In genomic region chrX:112422998-112423397, GRCm38 (mm10) we compare ENCODE assay signal across 15 mouse cellular contexts. TPM values are rescaled to one million over a fixed set of nuclear protein-coding genes. Genes with fewer than 3 reads are reported as not detected.
DNase-seq lines count a peak whose midpoint lies in the region; ATAC-seq and TF ChIP-seq lines count a peak whose summit lies in the region.
"Not testable (repeated sequence)": the region's sequence is repeated elsewhere in the genome, so short reads cannot be mapped to it uniquely, and the experiment has no call there.
"Had no signal": no experiment of that assay in that cellular context is flagged by ENCODE, and none has a peak within 500 bp of the region (broad histone marks: within the 10 kb centered on the region; RNA-seq: fewer than 3 reads in every experiment).

No protein-coding gene starts in this region.

- not testable (repeated sequence) for H3K27ac ChIP-seq in heart, adult 2 months; limb, embryonic 11.5 days (replicated peaks; ENCODE audit: low read depth, low read length); midbrain, embryonic 11.5 days (ENCODE audit: low read depth, low read length)

- intact Hi-C loops in heart, adult 2 months (cut with DNase I) = loop anchor here (1.0 kb wide), 1 partner anchor 479 kb away; no protein-coding TSS in a partner anchor

- not testable (repeated sequence) for H3K4me3 ChIP-seq in heart, adult 2 months; limb, embryonic 11.5 days (ENCODE audit: low read depth, low read length); midbrain, embryonic 11.5 days (ENCODE audit: low read depth, low read length)

- H3K9me3 ChIP-seq in limb, embryonic 11.5 days (ENCODE audit: control insufficient read depth, low read length); midbrain, embryonic 11.5 days (ENCODE audit: control insufficient read depth, low read length): not testable (repeated sequence)

- peak; percentile 14 for DNase-seq in CD4-positive helper T cell, adult 2 months (ENCODE audit: low read depth, low spot score)
- peak; percentile 7 for DNase-seq in adrenal gland, postnatal 10 days
- DNase-seq in embryo, embryonic 10 days (ENCODE audit: low spot score) = peak; percentile 11
- DNase-seq in heart, adult 2 months = not testable (repeated sequence)
- DNase-seq in kidney, postnatal 10 days = peak; percentile 21
- peak; percentile 23 for DNase-seq in limb, embryonic 11.5 days (ENCODE audit: low spot score)
- peak; percentile 82 for DNase-seq in midbrain, embryonic 11.5 days (ENCODE audit: low spot score, missing footprints)
- peak; percentile 44 for DNase-seq in thymus, postnatal 0 days (ENCODE audit: low spot score)

- TF ChIP-seq POLR2A in heart, adult 2 months (IDR thresholded peaks at IDR 0.05; ENCODE audit: insufficient read depth, low read depth, low read length) = not testable (repeated sequence)

- H3K36me3 ChIP-seq in heart, adult 2 months (ENCODE audit: control insufficient read depth, insufficient read depth, low read length); limb, embryonic 11.5 days (ENCODE audit: control insufficient read depth, insufficient read depth, low read length); midbrain, embryonic 11.5 days (ENCODE audit: control insufficient read depth, insufficient read depth, low read length): not testable (repeated sequence)

- not testable (repeated sequence) for ATAC-seq in limb, embryonic 11.5 days (ENCODE audit: insufficient number of reproducible peaks, low FRiP score, low TSS enrichment, low read depth); midbrain, embryonic 11.5 days (ENCODE audit: low FRiP score)

- H3K79me2 ChIP-seq in heart, adult 2 months (replicated peaks; ENCODE audit: control insufficient read depth, insufficient read depth, low read length) = not testable (repeated sequence)

- H3K4me2 ChIP-seq in limb, embryonic 11.5 days (ENCODE audit: low read depth, severe bottlenecking); midbrain, embryonic 11.5 days: not testable (repeated sequence)

- not testable (repeated sequence) for H3K27me3 ChIP-seq in heart, adult 2 months (ENCODE audit: control insufficient read depth, insufficient read depth, low read length); limb, embryonic 11.5 days (ENCODE audit: control insufficient read depth, insufficient read depth, low read length); midbrain, embryonic 11.5 days (ENCODE audit: control insufficient read depth, insufficient read depth, low read length)

- peak; percentile 79 for TF ChIP-seq CTCF in heart, adult 2 months (IDR thresholded peaks at IDR 0.05)

- WGBS in heart, adult 2 months = 40% methylated on average over 2 of the region's 2 CpGs
- 42% methylated on average over 2 of the region's 2 CpGs for WGBS in limb, embryonic 11.5 days
- WGBS in midbrain, embryonic 11.5 days = 34% methylated on average over 2 of the region's 2 CpGs

- TF ChIP-seq EP300 in heart, adult 2 months (IDR thresholded peaks at IDR 0.05; ENCODE audit: insufficient read depth, low read depth, low read length) = not testable (repeated sequence)

- H3K9ac ChIP-seq in heart, adult 2 months (ENCODE audit: low read depth, low read length); limb, embryonic 11.5 days (ENCODE audit: low read length); midbrain, embryonic 11.5 days (ENCODE audit: low read length): not testable (repeated sequence)

- H3K4me1 ChIP-seq in heart, adult 2 months (ENCODE audit: control insufficient read depth, insufficient read depth, low read length); limb, embryonic 11.5 days (ENCODE audit: control insufficient read depth, insufficient read depth, low read length); midbrain, embryonic 11.5 days (ENCODE audit: control insufficient read depth, insufficient read depth, low read length): not testable (repeated sequence)

RNA-seq across cellular contexts. Expression of gene Satl1, which starts 16.4 kb away (rescaled TPM):
- not detected for total RNA-seq in adrenal gland, postnatal 10 days (2021)
- total RNA-seq in heart, adult 2 months (2021) = not detected
- polyA plus RNA-seq in heart, adult 2 months (2012; rRNA removed) = not detected in 2 replicates
- not detected in 2 replicates for polyA plus RNA-seq in limb, embryonic 11.5 days (2014; fragmentation: Nextera tagmentation; extraction: Ambion mirVana)
- not detected in 2 replicates for polyA plus RNA-seq in midbrain, embryonic 11.5 days (2014; fragmentation: Nextera tagmentation; extraction: Ambion mirVana)
- polyA plus RNA-seq in thymus, postnatal 0 days (2015; fragmentation: Nextera tagmentation; extraction: Ambion mirVana) = not detected in 2 replicates
- total RNA-seq: adrenal gland, adult 8-10 months; gastrocnemius, postnatal 36 days; heart, postnatal 10 days; left cerebral cortex, adult 8-10 months; monocyte, adult 5-6 weeks had no signal
- polyA plus RNA-seq: forebrain, embryonic 11.5 days; lung, embryonic 15.5 days had no signal
